Mouse (Mus musculus) limb, embryonic 10.5 days (tissue): Measurements from ENCODE around the gene Ttyh2. TPM values are rescaled to one million over a fixed set of nuclear protein-coding genes. Genes with fewer than 3 reads are reported as not detected.

Source experiments
- DNase-seq: peaks from one replicate; pipeline ENCODE4 v3.0.0-alpha.2; 2017; ENCODE audit warnings: low spot score
- H3K27ac ChIP-seq: fragments of 300-500 bp; sonication (generic); 2 replicates; pipeline ENCODE4 v1.5.1; 2016; ENCODE audit warnings: mild to moderate bottlenecking
- H3K27me3 ChIP-seq: fragments of 300-500 bp; sonication (generic); 2 replicates; pipeline ENCODE4 v1.6.1; 2016; ENCODE audit warnings: low read depth, mild to moderate bottlenecking; ENCODE audit not compliant: poor library complexity, severe bottlenecking
- H3K36me3 ChIP-seq: fragments of 300-500 bp; sonication (generic); 2 replicates; pipeline ENCODE4 v1.6.1; 2016; ENCODE audit warnings: mild to moderate bottlenecking, moderate library complexity
- H3K4me1 ChIP-seq: fragments of 300-500 bp; sonication (generic); 2 replicates; pipeline ENCODE4 v1.6.1; 2016
- H3K4me3 ChIP-seq: fragments of 300-500 bp; sonication (generic); 2 replicates; pipeline ENCODE4 v1.5.1; 2016; ENCODE audit warnings: mild to moderate bottlenecking, moderate library complexity
- H3K9me3 ChIP-seq: fragments of 300-500 bp; sonication (generic); replicated peaks from 2 replicates; pipeline ENCODE4 v1.6.1; 2016; ENCODE audit warnings: mild to moderate bottlenecking
- WGBS: fragments of 180-500 bp; shearing (Covaris S2); methylation state at CpG from one replicate; pipeline ENCODE4 v1.1.7; 2016; 5-methylcytosine and 5-hydroxymethylcytosine counted together
- polyA plus RNA-seq: library from polyadenylated mRNA; unstranded; fragments of >200 nt; fragmentation: Nextera tagmentation; extraction: Ambion mirVana; gene quantifications from 2 replicates; pipeline ENCODE4 v1.2.1, GENCODE M21; 2016

The Ttyh2 gene
- polyA plus RNA-seq, 1 experiment from 2014 or later = 9.2 TPM

DNA sequence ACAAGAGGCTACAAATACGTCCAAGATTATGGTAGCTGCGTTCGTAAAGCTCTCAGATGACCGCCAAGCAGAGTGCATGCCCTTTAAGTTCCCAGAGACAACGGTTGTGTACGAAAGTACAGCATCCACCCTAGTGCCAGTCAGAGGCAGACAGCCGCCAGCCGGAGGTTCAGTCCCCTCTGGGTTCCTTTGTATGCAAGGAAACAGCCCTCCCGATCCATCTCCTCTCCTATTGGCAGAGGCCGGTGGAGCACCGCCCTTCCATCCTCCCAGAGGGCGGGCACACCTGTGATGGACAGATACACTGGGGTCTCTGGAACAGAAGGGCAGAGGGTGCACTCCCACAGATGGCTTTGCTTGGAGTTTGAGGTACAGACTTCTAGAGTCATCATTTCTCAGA is 33.0 kb upstream of the Ttyh2 start:
- no peaks in the 10 kb centered on the region for H3K36me3 ChIP-seq
- H3K4me3 ChIP-seq = no peak overlapping the region
- no peaks in the 10 kb centered on the region for H3K9me3 ChIP-seq
- H3K4me1 ChIP-seq = peaks cover 52% of the 10 kb centered on the region
- H3K27me3 ChIP-seq = peaks cover 16% of the 10 kb centered on the region
- no peak for DNase-seq
- WGBS = 71% methylated on average over 12 of the region's 12 CpGs
- H3K27ac ChIP-seq = peak overlapping the region; percentile 71

DNA sequence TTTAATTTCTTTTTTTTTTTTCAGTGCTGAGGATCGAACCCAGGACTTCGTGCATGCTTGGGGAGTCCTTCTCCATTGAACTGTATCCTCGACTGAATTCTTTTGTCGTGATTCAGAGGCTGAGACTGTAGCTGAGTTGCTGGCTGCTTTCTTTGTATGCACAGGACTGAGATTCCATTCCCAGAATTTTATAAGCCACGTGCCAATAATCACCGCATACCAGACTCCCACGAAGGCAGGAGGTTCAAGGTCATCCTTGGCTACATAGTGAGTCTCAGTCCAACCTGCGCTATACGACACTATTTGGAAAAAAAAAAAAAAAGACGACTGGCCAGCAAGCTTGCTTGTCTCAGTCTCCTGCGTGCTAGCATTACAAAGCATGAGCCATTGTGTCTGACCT is 32.3 kb upstream of the Ttyh2 start:
- no peak overlapping the region for H3K4me3 ChIP-seq
- H3K27me3 ChIP-seq = peaks cover 9% of the 10 kb centered on the region
- WGBS = 87% methylated on average over 11 of the region's 11 CpGs
- no peak overlapping the region for H3K27ac ChIP-seq
- no peaks in the 10 kb centered on the region for H3K9me3 ChIP-seq
- no peak for DNase-seq
- peaks cover 45% of the 10 kb centered on the region for H3K4me1 ChIP-seq
- H3K36me3 ChIP-seq = no peaks in the 10 kb centered on the region

DNA sequence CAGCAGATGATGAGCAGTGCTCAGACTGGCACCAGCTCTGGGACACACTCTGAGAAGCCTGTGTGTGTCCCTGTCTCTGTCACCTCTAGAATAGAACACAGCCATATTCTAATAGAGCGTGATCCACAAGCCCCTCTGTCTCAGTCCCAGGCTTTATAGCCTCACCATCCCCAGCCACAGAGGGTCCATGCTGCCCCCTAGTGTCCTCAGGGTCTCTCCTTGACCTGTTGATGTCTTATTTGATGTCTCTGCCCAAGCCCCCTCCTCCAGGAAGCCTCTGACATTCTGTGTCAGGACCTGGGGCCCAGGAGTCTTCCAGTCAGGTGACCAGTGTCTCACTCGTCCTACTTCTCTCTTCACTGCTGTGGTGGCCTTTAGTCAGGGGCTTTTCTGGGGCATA is 31.1 kb upstream of the Ttyh2 start:
- H3K36me3 ChIP-seq = no peaks in the 10 kb centered on the region
- H3K9me3 ChIP-seq = no peaks in the 10 kb centered on the region
- H3K4me1 ChIP-seq = peaks cover 34% of the 10 kb centered on the region
- DNase-seq = no peak
- no peaks in the 10 kb centered on the region; the same call in 1 of the 2 replicates for H3K27me3 ChIP-seq
- H3K27ac ChIP-seq = no peak overlapping the region
- H3K4me3 ChIP-seq = no peak overlapping the region
- WGBS = 54% methylated on average over 2 of the region's 2 CpGs

DNA sequence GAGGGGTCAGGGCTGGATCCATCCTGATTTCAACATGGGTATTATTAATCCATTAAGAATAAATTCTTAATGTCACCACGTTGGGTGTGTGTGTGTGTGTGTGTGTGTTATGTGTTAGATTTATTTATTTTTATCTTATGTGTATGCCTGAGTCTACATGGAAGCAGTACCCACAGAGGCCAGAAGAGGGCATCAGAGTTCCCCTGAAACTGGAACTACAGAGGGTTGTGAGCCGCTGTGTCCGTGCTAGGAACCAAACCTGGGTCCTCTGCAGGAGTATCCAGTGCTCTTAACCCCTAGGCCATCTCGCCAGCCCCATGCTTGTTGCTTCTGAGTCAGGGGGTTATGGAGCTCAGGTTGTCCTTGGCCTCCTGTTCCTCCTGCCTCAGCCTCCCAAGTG is 25.7 kb upstream of the Ttyh2 start:
- no peak overlapping the region for H3K4me3 ChIP-seq
- H3K4me1 ChIP-seq = no peaks in the 10 kb centered on the region; the same call in 1 of the 2 replicates
- H3K27ac ChIP-seq = no peak overlapping the region
- H3K27me3 ChIP-seq = no peaks in the 10 kb centered on the region
- no peaks in the 10 kb centered on the region for H3K9me3 ChIP-seq
- H3K36me3 ChIP-seq = no peaks in the 10 kb centered on the region
- WGBS = 62% methylated on average over 4 of the region's 4 CpGs
- no peak for DNase-seq

DNA sequence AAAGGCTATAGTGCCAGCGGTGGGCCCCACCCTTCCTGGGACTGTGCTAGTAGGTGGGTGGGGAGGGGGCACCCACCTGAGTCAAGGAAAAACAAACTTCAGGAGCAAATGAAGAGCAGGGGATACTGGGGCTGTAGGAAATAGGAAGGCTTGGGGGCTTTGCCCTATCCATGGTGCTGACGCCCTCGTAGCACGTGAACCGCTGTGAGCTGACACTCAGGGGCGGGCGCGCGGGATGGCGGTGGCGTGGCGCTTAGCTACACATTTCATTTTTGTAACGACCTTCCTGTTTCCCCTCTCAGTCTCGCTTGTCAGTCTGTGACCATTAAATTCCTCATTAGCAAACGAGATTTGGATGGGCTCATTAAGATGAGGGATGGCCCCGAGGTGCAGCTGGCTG is 22.7 kb upstream of the Ttyh2 start:
- peak; percentile 76 for DNase-seq
- no peak overlapping the region for H3K4me3 ChIP-seq
- peaks cover 10% of the 10 kb centered on the region; the same call in 1 of the 2 replicates for H3K27me3 ChIP-seq
- 5% methylated on average over 16 of the region's 16 CpGs for WGBS
- H3K9me3 ChIP-seq = no peaks in the 10 kb centered on the region
- no peaks in the 10 kb centered on the region for H3K36me3 ChIP-seq
- no peaks in the 10 kb centered on the region; the same call in 1 of the 2 replicates for H3K4me1 ChIP-seq
- no peak overlapping the region for H3K27ac ChIP-seq

DNA sequence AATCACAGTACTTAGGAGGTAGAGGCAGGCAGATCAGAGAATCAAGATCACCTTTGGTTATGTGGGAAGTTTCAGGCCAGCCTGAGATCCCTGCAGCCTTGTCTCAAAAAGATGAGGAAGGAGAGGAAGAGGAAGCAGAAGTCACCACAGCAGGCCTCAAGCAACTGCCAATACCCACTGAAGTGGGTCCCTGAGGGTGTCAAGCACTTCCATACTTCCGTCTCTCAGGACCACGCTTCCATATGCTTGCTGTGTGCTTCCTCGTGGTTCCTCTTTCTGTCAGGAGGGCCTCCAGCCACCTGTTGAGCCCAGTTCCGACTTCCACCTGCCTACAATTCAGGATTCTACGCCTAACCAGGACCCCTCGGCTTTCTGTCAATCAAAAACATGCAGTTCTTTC is 21.6 kb upstream of the Ttyh2 start:
- peaks cover 11% of the 10 kb centered on the region; the same call in 1 of the 2 replicates for H3K27me3 ChIP-seq
- no peaks in the 10 kb centered on the region; the same call in 1 of the 2 replicates for H3K4me1 ChIP-seq
- H3K4me3 ChIP-seq = no peak overlapping the region
- WGBS = 84% methylated on average over 6 of the region's 6 CpGs
- no peak overlapping the region for H3K27ac ChIP-seq
- H3K9me3 ChIP-seq = no peaks in the 10 kb centered on the region
- H3K36me3 ChIP-seq = no peaks in the 10 kb centered on the region
- DNase-seq = no peak

DNA sequence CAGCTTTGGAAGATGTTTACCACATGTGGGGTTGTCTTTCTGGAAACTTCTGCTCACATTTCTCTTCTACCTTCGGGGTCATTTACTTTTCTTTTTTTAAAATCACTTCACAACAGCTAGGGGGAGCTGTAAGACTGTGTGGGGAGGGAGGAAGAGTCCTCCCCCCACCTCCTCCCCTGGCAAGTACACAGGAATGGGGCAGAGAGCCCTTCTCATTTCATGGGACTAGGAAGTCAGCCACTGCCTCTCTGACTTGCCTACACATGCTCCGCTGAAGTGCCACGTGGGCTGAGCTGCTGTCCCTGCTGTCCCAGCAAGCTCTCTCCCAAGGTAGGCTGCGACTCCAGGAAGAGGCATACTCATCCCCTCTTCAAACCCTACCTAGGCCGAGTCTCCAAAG is 20.7 kb upstream of the Ttyh2 start:
- 67% methylated on average over 5 of the region's 5 CpGs for WGBS
- H3K27me3 ChIP-seq = peaks cover 11% of the 10 kb centered on the region; the same call in 1 of the 2 replicates
- H3K27ac ChIP-seq = no peak overlapping the region
- no peak for DNase-seq
- no peaks in the 10 kb centered on the region for H3K9me3 ChIP-seq
- no peaks in the 10 kb centered on the region for H3K36me3 ChIP-seq
- no peaks in the 10 kb centered on the region; the same call in 1 of the 2 replicates for H3K4me1 ChIP-seq
- H3K4me3 ChIP-seq = no peak overlapping the region

DNA sequence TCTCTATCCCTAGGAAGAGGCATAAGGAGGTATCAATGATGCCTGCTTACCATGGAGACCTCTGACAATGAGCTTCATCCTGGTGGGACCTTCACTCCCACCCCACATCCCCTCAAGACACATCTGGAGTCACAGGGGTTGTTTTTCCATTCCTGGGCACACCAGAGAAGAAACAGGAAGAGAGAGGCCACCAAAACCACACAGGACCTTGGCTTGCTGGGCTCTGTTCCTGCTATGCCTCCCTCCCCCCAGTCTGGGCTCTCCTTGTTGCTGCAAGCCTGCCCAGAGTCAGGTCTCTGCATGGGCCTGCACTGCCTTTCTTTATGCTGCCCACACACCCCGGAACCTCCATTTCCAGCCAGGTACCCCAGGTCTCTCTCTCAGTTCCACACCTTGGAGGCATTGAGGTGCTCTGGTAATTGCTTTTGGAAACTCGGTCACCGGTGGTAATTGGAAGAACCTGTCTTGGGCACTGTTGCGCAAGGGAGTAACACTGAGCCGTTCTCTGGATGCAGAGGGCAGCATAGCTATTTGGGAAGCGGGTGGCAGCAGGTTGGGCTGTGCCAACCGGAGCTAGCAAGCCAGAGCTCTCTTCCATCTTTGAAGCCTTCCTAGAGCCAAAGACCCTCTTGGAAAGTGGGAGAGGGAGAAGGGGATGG is 19.8 kb upstream of the Ttyh2 start:
- WGBS = 86% methylated on average over 7 of the region's 7 CpGs
- no peak for DNase-seq
- Histone ChIP-seq H3K27me3 (peaks cover 11% of the 10 kb centered on the region; the same call in 1 of the 2 replicates), H3K36me3 (no peaks in the 10 kb centered on the region), H3K27ac (no peak overlapping the region), H3K9me3 (no peaks in the 10 kb centered on the region), H3K4me3 (no peak overlapping the region), H3K4me1 (no peaks in the 10 kb centered on the region; the same call in 1 of the 2 replicates)

DNA sequence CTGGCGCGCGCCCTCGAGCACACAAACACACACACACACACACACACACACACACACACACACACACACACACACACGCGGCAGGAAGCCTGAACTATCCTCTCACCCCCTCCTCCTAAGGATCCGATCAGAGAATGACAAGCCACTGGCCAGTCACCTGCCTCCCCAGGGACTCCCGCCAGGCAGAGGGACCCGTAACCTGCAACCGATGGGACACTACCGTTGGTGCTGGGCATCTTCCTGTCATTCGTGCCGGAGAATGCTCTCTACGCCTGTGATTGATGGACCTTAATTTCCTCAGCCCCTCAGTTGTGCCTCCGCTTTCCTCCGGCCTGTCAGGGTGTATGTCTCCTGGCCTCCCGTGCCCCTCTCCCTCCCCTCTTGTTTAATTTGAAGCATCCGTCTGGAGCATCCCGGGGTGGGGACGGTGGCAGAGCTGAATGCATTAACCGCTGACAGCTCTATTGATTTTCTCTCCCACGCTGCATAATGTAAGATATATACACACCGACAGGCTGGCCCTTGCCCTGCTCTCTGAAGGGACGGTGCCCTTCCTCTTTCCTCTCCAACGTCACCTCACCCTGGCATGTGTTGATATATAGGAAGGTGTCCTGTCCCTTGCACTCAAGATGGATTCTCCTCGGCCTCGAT is 18.1 kb upstream of the Ttyh2 start:
- no peak overlapping the region for H3K4me3 ChIP-seq
- no peaks in the 10 kb centered on the region for H3K36me3 ChIP-seq
- no peaks in the 10 kb centered on the region for H3K9me3 ChIP-seq
- no peaks in the 10 kb centered on the region; the same call in 1 of the 2 replicates for H3K4me1 ChIP-seq
- H3K27ac ChIP-seq = no peak overlapping the region
- WGBS = 37% methylated on average over 27 of the region's 27 CpGs
- H3K27me3 ChIP-seq = peaks cover 11% of the 10 kb centered on the region; the same call in 1 of the 2 replicates
- no peak for DNase-seq

DNA sequence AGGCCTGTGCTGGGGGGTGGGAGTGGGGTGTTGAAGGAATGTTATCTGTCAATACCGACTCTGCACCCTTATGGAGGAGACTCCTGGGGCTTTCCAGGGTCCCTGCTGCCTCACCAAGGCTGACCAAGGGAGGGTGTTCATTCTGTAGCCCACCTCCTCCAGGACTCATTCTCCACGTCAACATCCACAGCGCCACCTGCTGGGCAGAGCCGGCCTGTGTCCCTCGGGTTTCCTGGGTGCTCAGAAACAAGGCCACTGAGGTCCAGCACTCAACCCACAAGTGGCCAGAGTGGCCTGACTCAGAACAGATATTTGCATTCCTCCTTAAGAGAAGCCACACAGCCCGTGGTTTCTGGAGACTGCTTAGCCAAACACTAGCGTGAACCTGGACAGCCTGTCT is 17.5 kb upstream of the Ttyh2 start:
- peak; percentile 84 for DNase-seq
- no peak overlapping the region for H3K4me3 ChIP-seq
- peaks cover 11% of the 10 kb centered on the region; the same call in 1 of the 2 replicates for H3K27me3 ChIP-seq
- H3K27ac ChIP-seq = no peak overlapping the region
- H3K9me3 ChIP-seq = no peaks in the 10 kb centered on the region
- no peaks in the 10 kb centered on the region for H3K36me3 ChIP-seq
- 20% methylated on average over 7 of the region's 7 CpGs for WGBS
- no peaks in the 10 kb centered on the region for H3K4me1 ChIP-seq

DNA sequence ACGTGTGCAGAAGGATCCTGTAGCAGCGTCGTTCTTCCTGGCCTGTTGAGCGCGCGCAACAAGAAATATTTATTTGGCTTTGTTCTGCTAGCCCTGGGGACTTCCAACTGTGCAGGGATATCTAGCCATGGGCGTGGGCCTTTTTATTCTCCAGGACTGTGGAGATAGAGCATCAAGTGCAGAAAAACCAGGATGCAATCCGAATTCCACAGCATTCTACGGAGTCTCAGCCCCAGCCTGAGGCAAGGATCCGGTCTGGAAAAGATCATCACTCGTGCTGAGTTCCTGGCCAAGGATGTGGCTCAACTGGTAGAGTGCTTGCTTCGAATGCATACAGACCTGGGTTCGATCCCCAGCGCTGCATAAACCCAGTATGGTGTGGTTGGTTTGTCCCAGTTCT is 13.1 kb upstream of the Ttyh2 start:
- H3K4me3 ChIP-seq = no peak overlapping the region
- H3K27me3 ChIP-seq = peaks cover 28% of the 10 kb centered on the region
- WGBS = 89% methylated on average over 14 of the region's 14 CpGs
- H3K4me1 ChIP-seq = 0 out of 2 replicates have a peak, but pooled peaks cover 3% of the 10 kb centered on the region
- no peaks in the 10 kb centered on the region for H3K9me3 ChIP-seq
- H3K27ac ChIP-seq = no peak overlapping the region
- no peak for DNase-seq
- no peaks in the 10 kb centered on the region for H3K36me3 ChIP-seq

DNA sequence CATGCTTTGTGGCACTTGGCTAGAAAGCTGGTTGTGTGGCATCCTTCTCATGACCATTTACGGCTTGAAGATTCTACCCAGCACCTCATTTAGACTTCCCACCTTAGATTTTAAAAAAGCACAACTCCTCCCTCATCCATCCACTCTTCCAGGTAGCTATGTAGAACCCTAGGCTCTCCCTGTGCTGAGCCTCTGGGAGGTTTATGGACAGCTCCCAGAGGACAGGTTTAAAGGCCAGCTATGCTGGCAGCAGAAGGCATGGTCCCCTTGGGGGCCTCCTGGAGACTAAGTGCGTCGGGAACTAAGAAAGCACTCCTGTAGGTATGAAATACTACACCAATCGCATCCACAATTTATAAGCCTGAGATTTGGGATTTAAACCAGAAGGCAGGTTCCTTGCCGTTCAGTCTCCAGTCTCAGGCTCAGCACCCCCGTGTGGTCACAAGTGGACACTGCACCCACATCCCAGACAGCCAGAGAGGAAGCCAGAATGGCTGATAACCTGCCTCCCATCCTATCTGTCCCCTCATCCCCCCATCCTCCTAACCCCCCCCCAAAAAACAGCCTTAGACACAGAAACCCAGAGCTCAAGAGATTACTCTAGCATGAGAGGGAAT is 12.4 kb upstream of the Ttyh2 start:
- H3K36me3 ChIP-seq = no peaks in the 10 kb centered on the region
- peaks cover 25% of the 10 kb centered on the region for H3K27me3 ChIP-seq
- H3K27ac ChIP-seq = no peak overlapping the region
- H3K9me3 ChIP-seq = no peaks in the 10 kb centered on the region
- 40% methylated on average over 6 of the region's 6 CpGs for WGBS
- 0 out of 2 replicates have a peak, but pooled peaks cover 3% of the 10 kb centered on the region for H3K4me1 ChIP-seq
- DNase-seq = peak; percentile 66
- H3K4me3 ChIP-seq = no peak overlapping the region

DNA sequence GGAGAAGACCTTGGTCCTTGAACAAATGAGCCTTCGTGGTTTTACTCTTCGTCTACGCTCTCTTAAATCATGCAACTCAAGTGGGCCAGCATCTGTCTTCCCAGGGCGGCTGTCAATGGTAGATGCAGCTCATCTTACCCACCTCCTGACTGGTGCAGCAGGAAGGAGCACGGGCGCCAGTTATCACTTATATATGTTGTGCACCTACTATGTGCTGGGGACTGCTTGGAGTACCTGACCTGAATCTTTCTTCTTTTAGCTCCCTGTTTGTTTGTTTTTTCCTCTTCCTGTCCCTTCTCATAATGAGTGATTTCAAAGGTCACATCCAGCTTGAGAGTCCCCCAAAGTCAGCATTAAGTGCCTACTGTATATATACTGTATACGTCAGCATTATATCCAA is 11.1 kb upstream of the Ttyh2 start:
- no peak overlapping the region for H3K27ac ChIP-seq
- peaks cover 25% of the 10 kb centered on the region for H3K27me3 ChIP-seq
- WGBS = 84% methylated on average over 7 of the region's 7 CpGs
- no peaks in the 10 kb centered on the region for H3K9me3 ChIP-seq
- no peak overlapping the region for H3K4me3 ChIP-seq
- no peaks in the 10 kb centered on the region for H3K36me3 ChIP-seq
- H3K4me1 ChIP-seq = peaks cover 4% of the 10 kb centered on the region
- DNase-seq = no peak
